Comparison of ENCODE assay signal across 8 mouse cellular contexts in genomic region chr12:40133194-40133572, GRCm38 (mm10). TPM values are rescaled to one million over a fixed set of nuclear protein-coding genes. Genes with fewer than 3 reads are reported as not detected.
DNase-seq lines count a peak whose midpoint lies in the region; ATAC-seq and TF ChIP-seq lines count a peak whose summit lies in the region.

No protein-coding gene starts in this region.

- DNase-seq in kidney, adult 2 months, result no peak
- no peak for DNase-seq in kidney, postnatal 36 days
- DNase-seq in intestine, embryonic 14.5 days (ENCODE audit: low spot score), result no peak
- peak; percentile 46 for DNase-seq in midbrain, embryonic 14.5 days
- no peak for DNase-seq in gastrocnemius, postnatal 36 days
- no peak for DNase-seq in thymus, postnatal 14 days
- DNase-seq in gastrocnemius, postnatal 10 days, result no peak

- WGBS in kidney, adult 2 months, result 20% methylated on average over 10 of the region's 10 CpGs
- WGBS in embryonic facial prominence, embryonic 13.5 days, result 11% methylated on average over 10 of the region's 10 CpGs
- WGBS in intestine, embryonic 14.5 days, result 14% methylated on average over 10 of the region's 10 CpGs
- 13% methylated on average over 10 of the region's 10 CpGs for WGBS in midbrain, embryonic 14.5 days

- intact Hi-C loops in gastrocnemius, postnatal 36 days (cut with DNase I), result no loop called here

- H3K27me3 ChIP-seq in kidney, adult 2 months (replicated peaks; ENCODE audit: control insufficient read depth, insufficient read depth, low read length), result no peaks in the 10 kb centered on the region; the same call in 1 of the 2 replicates
- peaks cover 33% of the 10 kb centered on the region for H3K27me3 ChIP-seq in embryonic facial prominence, embryonic 13.5 days
- peaks cover 24% of the 10 kb centered on the region for H3K27me3 ChIP-seq in intestine, embryonic 14.5 days (replicated peaks; ENCODE audit: control insufficient read depth, insufficient read depth, low read length)
- H3K27me3 ChIP-seq in midbrain, embryonic 14.5 days (ENCODE audit: control insufficient read depth, insufficient read depth, low read length), result peaks cover 19% of the 10 kb centered on the region

- TF ChIP-seq POLR2A in kidney, adult 2 months (IDR thresholded peaks at IDR 0.05; ENCODE audit: low read depth, low read length), result no peak

- H3K4me1 ChIP-seq in kidney, adult 2 months (ENCODE audit: control insufficient read depth, insufficient read depth, low read length), result no peaks in the 10 kb centered on the region
- H3K4me1 ChIP-seq in embryonic facial prominence, embryonic 13.5 days, result peaks cover 16% of the 10 kb centered on the region
- H3K4me1 ChIP-seq in intestine, embryonic 14.5 days (replicated peaks; ENCODE audit: control insufficient read depth, insufficient read depth, low read length), result 0 out of 2 replicates have a peak, but pooled peaks cover 2% of the 10 kb centered on the region
- H3K4me1 ChIP-seq in midbrain, embryonic 14.5 days (ENCODE audit: control insufficient read depth, insufficient read depth, low read length), result peaks cover 12% of the 10 kb centered on the region

- peak overlapping the region; percentile 55 for H3K4me3 ChIP-seq in kidney, adult 2 months (ENCODE audit: insufficient read depth, low read depth, low read length)
- H3K4me3 ChIP-seq in embryonic facial prominence, embryonic 13.5 days, result peak overlapping the region; percentile 49
- peak overlapping the region; percentile 43 for H3K4me3 ChIP-seq in intestine, embryonic 14.5 days (ENCODE audit: low read depth, low read length)
- H3K4me3 ChIP-seq in midbrain, embryonic 14.5 days (replicated peaks; ENCODE audit: low read depth, low read length), result peak overlapping the region; percentile 40

- H3K27ac ChIP-seq in kidney, adult 2 months (ENCODE audit: insufficient read depth, low read depth, low read length), result peak overlapping the region; percentile 64; the same call in 1 of the 2 replicates
- H3K27ac ChIP-seq in embryonic facial prominence, embryonic 13.5 days, result no peak overlapping the region
- no peak overlapping the region for H3K27ac ChIP-seq in intestine, embryonic 14.5 days (ENCODE audit: low read depth)
- H3K27ac ChIP-seq in midbrain, embryonic 14.5 days (replicated peaks; ENCODE audit: low read depth, low read length), result no peak overlapping the region

- H3K9ac ChIP-seq in embryonic facial prominence, embryonic 13.5 days, result peak overlapping the region; percentile 61; the same call in 1 of the 2 replicates
- no peak overlapping the region for H3K9ac ChIP-seq in intestine, embryonic 14.5 days (ENCODE audit: low read length)
- H3K9ac ChIP-seq in midbrain, embryonic 14.5 days (replicated peaks; ENCODE audit: low read length), result no peak overlapping the region

- H3K4me2 ChIP-seq in embryonic facial prominence, embryonic 13.5 days, result peak overlapping the region; percentile 94
- peak overlapping the region; percentile 64 for H3K4me2 ChIP-seq in intestine, embryonic 14.5 days (ENCODE audit: low read length)
- H3K4me2 ChIP-seq in midbrain, embryonic 14.5 days (ENCODE audit: low read length), result peak overlapping the region; percentile 80

- no peaks in the 10 kb centered on the region for H3K9me3 ChIP-seq in embryonic facial prominence, embryonic 13.5 days
- no peaks in the 10 kb centered on the region for H3K9me3 ChIP-seq in intestine, embryonic 14.5 days (ENCODE audit: control insufficient read depth, low read length)
- no peaks in the 10 kb centered on the region for H3K9me3 ChIP-seq in midbrain, embryonic 14.5 days (ENCODE audit: control insufficient read depth, low read length)

- no peak for TF ChIP-seq CTCF in kidney, adult 2 months (conservative IDR thresholded peaks at IDR 0.05; ENCODE audit: insufficient read depth, insufficient read length, low read depth, low read length)

- ATAC-seq in embryonic facial prominence, embryonic 13.5 days (ENCODE audit: insufficient number of reproducible peaks, insufficient read depth, low FRiP score, low TSS enrichment, low read depth), result no peak
- no peak for ATAC-seq in intestine, embryonic 14.5 days (replicated peaks; ENCODE audit: low FRiP score, low TSS enrichment, low read depth)
- no peak for ATAC-seq in midbrain, embryonic 14.5 days (ENCODE audit: low FRiP score, low TSS enrichment)

- no peaks in the 10 kb centered on the region for H3K36me3 ChIP-seq in kidney, adult 2 months (ENCODE audit: control insufficient read depth, insufficient read depth, low read length)
- H3K36me3 ChIP-seq in embryonic facial prominence, embryonic 13.5 days, result no peaks in the 10 kb centered on the region
- no peaks in the 10 kb centered on the region for H3K36me3 ChIP-seq in intestine, embryonic 14.5 days (ENCODE audit: control insufficient read depth, insufficient read depth, low read length)
- no peaks in the 10 kb centered on the region for H3K36me3 ChIP-seq in midbrain, embryonic 14.5 days (ENCODE audit: control insufficient read depth, insufficient read depth, low read length)

RNA-seq across cellular contexts. Expression of gene Scin, which starts 0.8 kb away (rescaled TPM):
- 37.1 and 41.9 TPM in 2 replicates for polyA plus RNA-seq in kidney, adult 2 months (2012; rRNA removed)
- 5.5 and 8.1 TPM in 2 replicates for polyA plus RNA-seq in embryonic facial prominence, embryonic 13.5 days (2015; fragmentation: Nextera tagmentation; extraction: Ambion mirVana)
- 23.1 and 26.4 TPM in 2 replicates for polyA plus RNA-seq in intestine, embryonic 14.5 days (2014; fragmentation: Nextera tagmentation; extraction: Ambion mirVana)
- polyA plus RNA-seq in midbrain, embryonic 14.5 days (2014; fragmentation: Nextera tagmentation; extraction: Ambion mirVana), result 0.11 TPM in 1 of 2 replicates, not detected in the other
- total RNA-seq in gastrocnemius, postnatal 36 days (2021), result under 1 TPM; 0.76 to 0.97 TPM
- 1 to 10 TPM in 1 of 2 experiments, under 1 TPM in 1; 0.82 to 1.3 TPM for total RNA-seq in gastrocnemius, postnatal 10 days (2021)
